Mouse (Mus musculus) mouse embryonic stem cell (cell line): ENCODE measurements at regions not wholly inside any gene's neighbourhood (a gene's known extent, or its start where the extent isn't known, plus 50 kb on each side); places are given as distances from the start of the nearest gene placed in this dataset.

Experiments
- in situ Hi-C, 2 experiments: fragments of 300-500 bp; cut with MboI; formaldehyde crosslinking; loops; 1 replicate in 1 of 2; 3 replicates in 1 of 2; pipeline ENCODE4 v1.14.3; 2019 to 2020; ENCODE audit warnings: low sequenced_read_pairs in 2 of 2, low pct_unique_long_range_greater_than_20kb in 1 of 2, mixed read lengths in 1 of 2; ENCODE audit not compliant: unreplicated experiment in 1 of 2

DNA sequence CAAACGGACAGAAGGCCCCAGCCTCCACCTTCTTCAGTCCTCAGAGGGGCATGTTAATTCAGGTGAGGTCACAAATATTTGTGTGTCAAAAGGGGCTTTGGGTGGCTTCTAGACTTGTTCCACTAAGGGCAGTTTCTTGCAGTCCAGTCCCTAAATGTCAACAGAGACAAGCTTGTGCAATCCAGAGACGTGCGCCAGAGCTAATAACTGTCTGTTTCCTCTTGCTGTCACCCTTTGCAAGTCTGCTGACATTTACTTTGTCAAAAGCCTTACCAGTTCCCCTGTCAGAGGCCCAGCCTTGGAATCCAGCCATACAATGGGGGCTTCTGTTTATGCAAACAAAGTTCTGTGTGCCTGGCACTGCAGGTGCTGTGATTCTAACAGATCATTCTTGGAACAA is 63.8 kb upstream of the Ppm1h start:
- in situ Hi-C loops: no loop called here

DNA sequence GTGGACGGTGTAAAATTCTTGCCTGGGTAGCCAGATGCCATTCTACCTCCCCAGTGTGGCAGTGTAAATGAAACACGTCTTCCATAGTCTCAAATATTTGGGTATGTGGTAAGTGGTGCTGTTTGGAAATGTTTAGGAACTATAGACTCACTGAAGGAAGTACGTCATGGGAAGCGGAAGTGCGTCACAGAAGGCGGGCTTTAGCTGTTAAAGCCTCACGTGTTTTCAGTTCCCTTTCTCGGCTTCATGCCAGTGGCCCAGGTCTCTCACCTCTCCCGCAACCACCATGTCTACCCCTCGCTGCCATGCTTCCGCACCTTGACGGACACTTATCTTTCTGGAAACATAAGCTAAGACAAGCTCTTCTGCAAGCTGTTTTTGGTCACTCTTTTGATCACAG is 62.9 kb upstream of the Ppm1h start:
- in situ Hi-C loops: no loop called here

DNA sequence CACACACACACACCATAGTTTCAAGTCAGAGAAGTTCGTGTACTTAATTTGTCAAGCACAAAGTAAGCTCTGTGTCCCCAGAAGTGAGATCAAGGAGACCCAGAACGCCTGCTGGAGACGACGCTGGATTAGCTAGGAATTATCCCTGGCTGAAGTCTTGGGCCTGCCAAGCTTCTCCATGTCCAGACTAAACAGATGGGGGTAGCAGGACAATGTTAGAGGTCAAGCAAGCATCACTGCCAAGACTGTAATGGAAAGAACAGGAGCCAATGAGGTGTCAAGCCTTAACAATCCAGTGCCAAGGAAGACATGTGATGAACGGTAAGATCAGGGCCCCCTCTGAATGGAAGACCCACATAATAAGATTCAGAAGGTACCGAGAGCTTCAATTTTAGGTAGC is 62.2 kb upstream of the Ppm1h start:
- in situ Hi-C loops: no loop called here

DNA sequence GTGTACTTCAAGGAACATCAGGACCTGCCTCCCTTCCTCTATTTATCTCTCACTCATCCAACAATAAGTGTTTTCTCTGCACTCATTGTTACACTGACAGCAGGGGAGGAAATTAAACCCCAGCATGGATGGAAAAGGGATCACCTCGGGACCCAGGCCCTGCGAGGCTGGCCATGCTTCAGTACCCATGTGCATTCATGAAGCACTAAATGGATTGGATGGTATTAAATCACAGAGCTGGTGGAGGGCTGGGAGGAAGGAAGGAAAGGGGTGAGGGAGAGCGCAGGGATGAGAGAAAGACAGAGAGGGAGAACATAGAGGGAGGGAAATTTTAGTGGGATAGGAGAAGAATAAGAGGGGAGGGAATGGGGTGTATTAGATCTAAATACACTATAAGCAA is 59.7 kb upstream of the Ppm1h start:
- in situ Hi-C loops: no loop called here

DNA sequence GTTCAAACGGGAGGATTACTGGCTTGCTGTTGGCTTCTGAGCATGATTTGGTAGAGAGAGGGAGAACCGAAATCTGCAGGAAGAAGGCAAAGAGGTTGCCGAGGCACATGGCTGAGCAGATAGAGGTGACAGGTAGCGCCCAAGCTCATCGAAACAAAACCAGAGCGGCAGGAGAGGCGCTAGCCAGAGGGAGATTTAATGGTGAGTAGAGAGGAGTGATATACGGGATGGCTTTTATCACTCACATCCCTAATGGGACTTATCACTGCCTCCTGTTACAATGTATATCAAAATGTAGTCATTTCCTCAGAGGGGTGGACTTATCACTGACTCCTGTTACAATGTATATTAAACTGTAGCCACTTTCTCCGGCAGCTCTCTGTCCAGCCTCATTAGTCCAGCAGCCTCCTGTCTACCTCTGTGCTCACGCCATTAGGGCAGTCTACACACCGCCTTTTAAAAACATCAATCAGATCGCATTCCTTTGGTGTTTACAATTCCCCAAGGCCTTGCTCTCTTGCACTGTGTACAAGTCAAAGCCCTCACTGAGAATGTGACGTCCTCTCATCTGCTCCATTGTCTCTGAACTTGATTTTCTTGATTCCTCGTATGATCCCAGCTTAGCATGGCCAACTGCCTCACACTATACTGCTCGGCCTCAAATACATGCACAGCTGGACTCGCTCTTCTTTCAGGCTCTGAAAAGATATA is 59.0 kb upstream of the Ppm1h start:
- in situ Hi-C loops: no loop called here
